Mouse (Mus musculus) layer of hippocampus, postnatal 36 days (tissue): ENCODE measurements around the gene Olfr854. TPM values are rescaled to one million over a fixed set of nuclear protein-coding genes. Genes with fewer than 3 reads are reported as not detected.

ENCODE experiments used
- DNase-seq, 2 experiments: peaks; one replicate each; pipeline ENCODE4 v3.0.0; 2022
- total RNA-seq, 2 experiments: library from RNA; stranded (reverse); gene quantifications; 2 replicates each; pipeline ENCODE4 v1.2.3; 2021

Gene Olfr854
- not detected for total RNA-seq

GRCm38 (mm10) chr9:19567282-19567681 lies at the start of gene Olfr854:
Olfr854 (minus strand) TSS chr9:19567382.
- no peak for DNase-seq

- DNase-seq = no peak
Measured at GRCm38 (mm10) chr9:19582317-19582716, 15.1 kb upstream of the Olfr854 start, which contains the start of gene Olfr855. Olfr855 (plus strand) TSS chr9:19582617.

DNA sequence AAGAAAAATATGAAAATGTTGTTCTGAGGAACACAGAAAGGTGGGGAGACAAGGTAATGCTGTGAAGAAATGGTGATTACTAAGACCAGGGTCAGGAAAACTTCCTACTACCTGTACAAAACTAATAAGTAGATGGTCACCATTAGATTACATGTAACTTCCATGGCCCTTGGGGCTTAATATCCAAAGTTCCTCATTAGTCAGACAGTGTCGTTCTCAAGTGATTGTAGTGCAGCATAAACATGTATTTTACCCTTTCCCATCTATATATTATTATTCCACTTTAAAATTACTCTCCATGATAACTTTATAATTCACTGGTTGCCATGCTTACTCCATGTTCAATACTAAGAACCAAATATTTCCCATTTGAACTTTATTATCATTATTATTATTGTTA lies 26.2 kb downstream of the Olfr854 start, which contains the start of gene Olfr853:
Gene Olfr853, minus strand, starts transcription at position 101 of the 400 bp plus-strand sequence.
- no peak for DNase-seq

Other genes with a start within 250 kb of the Olfr854 start
- not detected for gene Olfr845, start 230.9 kb downstream of the Olfr854 start, total RNA-seq
- not detected for gene Olfr846, start 203.4 kb downstream of the Olfr854 start, total RNA-seq
- gene Olfr847, start 188.7 kb downstream of the Olfr854 start, total RNA-seq = not detected
- gene Olfr849, start 127.1 kb downstream of the Olfr854 start, total RNA-seq = not detected
- gene Olfr850, start 89.1 kb downstream of the Olfr854 start, total RNA-seq = not detected
- gene Olfr851, start 74.1 kb downstream of the Olfr854 start, total RNA-seq = not detected
- gene Olfr853, start 26.3 kb downstream of the Olfr854 start, total RNA-seq = not detected
- not detected for gene Olfr855, start 15.2 kb upstream of the Olfr854 start, total RNA-seq
- gene Zfp317, start 54.7 kb upstream of the Olfr854 start, total RNA-seq = 10 to 100 TPM; 20.2 to 21.2 TPM
- not detected for gene Olfr857, start 142.1 kb upstream of the Olfr854 start, total RNA-seq
- not detected for gene Olfr58, start 212.9 kb upstream of the Olfr854 start, total RNA-seq
- not detected for gene Olfr859, start 237.5 kb upstream of the Olfr854 start, total RNA-seq